Mouse (Mus musculus) megakaryocyte-erythroid progenitor cell, adult 5-6 weeks (primary cell): ENCODE measurements around the gene Batf2. TPM values are rescaled to one million over a fixed set of nuclear protein-coding genes. Genes with fewer than 3 reads are reported as not detected.
"Not testable (repeated sequence)": the region's sequence is repeated elsewhere in the genome, so short reads cannot be mapped to it uniquely, and the experiment has no call there.

ENCODE experiments used
- ATAC-seq: replicated peaks from 2 replicates; pipeline ENCODE4 v1.8.0; 2016; ENCODE audit warnings: mild to moderate bottlenecking, inconsistent platforms; ENCODE audit not compliant: severe bottlenecking, poor library complexity, low FRiP score, low TSS enrichment
- total RNA-seq, 2 experiments: library from RNA; stranded (forward) in 1 of 2; stranded (reverse) in 1 of 2; fragments of 200-1000, 215-1000 nt in 1 of 2; fragments of >200 nt in 1 of 2; fragmentation: Nextera tagmentation in 1 of 2; gene quantifications; 2 replicates each; pipeline ENCODE4 v1.2.3; 2014 to 2017

Batf2 gene
- total RNA-seq, 2 experiments from 2014 or later, result 2.0 TPM; not detected in 1

GRCm38 (mm10) chr19:6130414-6131128 lies 10.2 kb upstream of the Batf2 start:
- not testable (repeated sequence) for ATAC-seq

- ATAC-seq, result peak; percentile 56
These were observed 8.5 kb upstream of the Batf2 start for GRCm38 (mm10) chr19:6132171-6132827.

- not testable (repeated sequence) for ATAC-seq
These were observed 7.6 kb upstream of the Batf2 start for GRCm38 (mm10) chr19:6133197-6133596.

- no peak for ATAC-seq
These were observed 4.4 kb upstream of the Batf2 start for GRCm38 (mm10) chr19:6136397-6136796.

GRCm38 (mm10) chr19:6139701-6140100 lies 1.1 kb upstream of the Batf2 start:
- no peak for ATAC-seq

GRCm38 (mm10) chr19:6140374-6140677 lies 457 bp upstream of the Batf2 start:
- ATAC-seq, result peak; percentile 28

GRCm38 (mm10) chr19:6141394-6141749 lies 589 bp downstream of the Batf2 start, which contains the start of gene Arl2:
TSS of gene Arl2 (minus strand) at chr19:6141548.
- ATAC-seq, result peak; percentile 75

- no peak for ATAC-seq
These were observed 4.1 kb downstream of the Batf2 start for GRCm38 (mm10) chr19:6144842-6145241.

GRCm38 (mm10) chr19:6155174-6155573 lies 14.4 kb downstream of the Batf2 start:
- ATAC-seq, result peak; percentile 56

GRCm38 (mm10) chr19:6156372-6156771 lies 15.6 kb downstream of the Batf2 start:
- ATAC-seq, result no peak

GRCm38 (mm10) chr19:6157220-6157619 lies 16.4 kb downstream of the Batf2 start:
- ATAC-seq, result no peak

GRCm38 (mm10) chr19:6163872-6164547 lies 23.2 kb downstream of the Batf2 start:
- ATAC-seq, result no peak

- no peak for ATAC-seq
These were observed 26.0 kb downstream of the Batf2 start for GRCm38 (mm10) chr19:6166750-6167149.

- ATAC-seq, result no peak
These were observed 30.4 kb downstream of the Batf2 start for GRCm38 (mm10) chr19:6171215-6171614.

GRCm38 (mm10) chr19:6174771-6175170 lies 34.0 kb downstream of the Batf2 start:
- no peak for ATAC-seq

- ATAC-seq, result no peak
These were observed 38.0 kb downstream of the Batf2 start for GRCm38 (mm10) chr19:6178775-6179174.

- ATAC-seq, result no peak
These were observed 40.8 kb downstream of the Batf2 start for GRCm38 (mm10) chr19:6181629-6182028.

- ATAC-seq, result no peak
These were observed 41.8 kb downstream of the Batf2 start for GRCm38 (mm10) chr19:6182534-6182933.

- ATAC-seq, result no peak
These were observed 43.3 kb downstream of the Batf2 start, which contains the start of gene Majin for GRCm38 (mm10) chr19:6184131-6184530. TSS of gene Majin (plus strand) at chr19:6184388.

- no peak for ATAC-seq
These were observed 63.5 kb downstream of the Batf2 start for GRCm38 (mm10) chr19:6204265-6204664.

GRCm38 (mm10) chr19:6206716-6207115 lies 65.9 kb downstream of the Batf2 start:
- no peak for ATAC-seq
